Mouse (Mus musculus): ENCODE results near the gene Gm11939. TPM values are rescaled to one million over a fixed set of nuclear protein-coding genes. Genes with fewer than 3 reads are reported as not detected.
"Not testable (repeated sequence)": the region's sequence is repeated elsewhere in the genome, so short reads cannot be mapped to it uniquely, and the experiment has no call there.

Gm11939 gene
- not detected in 2 replicates for total RNA-seq (2014; rRNA removed; ENCODE audit: low replicate concordance)
- polyA plus RNA-seq (2015; fragmentation: Nextera tagmentation; extraction: Ambion mirVana) = not detected in 2 replicates

- WGBS = 82% methylated on average over 9 of the region's 9 CpGs
Measured at GRCm38 (mm10) chr11:99559366-99559765, at the start of gene Gm11939. Gm11939 (minus strand) TSS chr11:99559466.

GRCm38 (mm10) chr11:99603208-99603607 is 43.9 kb upstream of the Gm11939 start, which contains the start of gene Gm11938:
Gm11938 (minus strand) TSS chr11:99603308.
- not testable (repeated sequence) for H3K4me1 ChIP-seq (ENCODE audit: control insufficient read depth, insufficient read depth); H3K36me3 ChIP-seq (replicated peaks; ENCODE audit: control insufficient read depth, insufficient read depth, low read length); DNase-seq (ENCODE audit: low spot score); H3K9me3 ChIP-seq (replicated peaks; ENCODE audit: control insufficient read depth, low read length); H3K4me2 ChIP-seq (ENCODE audit: low read depth, low read length); H3K4me3 ChIP-seq (ENCODE audit: low read depth, low read length); H3K27ac ChIP-seq (ENCODE audit: low read depth); ATAC-seq (ENCODE audit: insufficient read depth, low read depth); H3K27me3 ChIP-seq (ENCODE audit: control insufficient read depth, insufficient read depth, low read length); H3K9ac ChIP-seq (replicated peaks; ENCODE audit: low read depth, low read length)
- 25% methylated on average over 1 of the region's 1 CpGs for WGBS

More at GRCm38 (mm10) chr11:99559366-99559765, at the start of gene Gm11939:
- Histone ChIP-seq H3K9ac (replicated peaks; ENCODE audit: low read depth, low read length) (no peak within 1 kb of the TSS), H3K27ac (ENCODE audit: low read depth) (no peak within 1 kb of the TSS), H3K4me1 (ENCODE audit: control insufficient read depth, insufficient read depth) (no peaks in the 10 kb centered on the region), H3K9me3 (replicated peaks; ENCODE audit: control insufficient read depth, low read length) (no peaks in the 10 kb centered on the region), H3K27me3 (ENCODE audit: control insufficient read depth, insufficient read depth, low read length) (no peaks in the 10 kb centered on the region), H3K4me3 (ENCODE audit: low read depth, low read length) (no peak within 1 kb of the TSS), H3K4me2 (ENCODE audit: low read depth, low read length) (no peak within 1 kb of the TSS), H3K36me3 (replicated peaks; ENCODE audit: control insufficient read depth, insufficient read depth, low read length) (no peaks in the 10 kb centered on the region)
- ATAC-seq (ENCODE audit: insufficient read depth, low read depth) = no peak
- no peak for DNase-seq (ENCODE audit: low spot score)
- TF ChIP-seq EP300 (IDR thresholded peaks at IDR 0.05; ENCODE audit: low read depth) (no peak), CTCF (IDR thresholded peaks at IDR 0.05; ENCODE audit: low read depth) (no peak)

- H3K27me3 ChIP-seq (ENCODE audit: control insufficient read depth, insufficient read depth, low read length); ATAC-seq (ENCODE audit: insufficient read depth, low read depth): not testable (repeated sequence)
- WGBS = 75% methylated on average over 6 of the region's 6 CpGs
Measured at GRCm38 (mm10) chr11:99597742-99598141, 38.5 kb upstream of the Gm11939 start, which contains the start of gene Krtap9-3. Krtap9-3 (minus strand) TSS chr11:99598105.

GRCm38 (mm10) chr11:99590981-99591380 is 31.7 kb upstream of the Gm11939 start, which contains the start of gene Krtap1-3:
Krtap1-3 (minus strand) TSS chr11:99591339.
- 75% methylated on average over 6 of the region's 6 CpGs for WGBS
- Histone ChIP-seq H3K9ac (replicated peaks; ENCODE audit: low read depth, low read length) (no peak within 1 kb of the TSS), H3K4me2 (ENCODE audit: low read depth, low read length) (no peak within 1 kb of the TSS), H3K36me3 (replicated peaks; ENCODE audit: control insufficient read depth, insufficient read depth, low read length) (no peaks in the 10 kb centered on the region), H3K9me3 (replicated peaks; ENCODE audit: control insufficient read depth, low read length) (no peaks in the 10 kb centered on the region), H3K4me3 (ENCODE audit: low read depth, low read length) (no peak within 1 kb of the TSS), H3K27ac (ENCODE audit: low read depth) (no peak within 1 kb of the TSS), H3K4me1 (ENCODE audit: control insufficient read depth, insufficient read depth) (no peaks in the 10 kb centered on the region), H3K27me3 (ENCODE audit: control insufficient read depth, insufficient read depth, low read length) (no peaks in the 10 kb centered on the region)
- no peak for TF ChIP-seq CTCF (IDR thresholded peaks at IDR 0.05; ENCODE audit: low read depth)
- TF ChIP-seq EP300 (IDR thresholded peaks at IDR 0.05; ENCODE audit: low read depth) = no peak
- DNase-seq (ENCODE audit: low spot score) (no peak), ATAC-seq (ENCODE audit: insufficient read depth, low read depth) (no peak)

More at GRCm38 (mm10) chr11:99597742-99598141, 38.5 kb upstream of the Gm11939 start, which contains the start of gene Krtap9-3:
- not testable (repeated sequence) for H3K9ac ChIP-seq (replicated peaks; ENCODE audit: low read depth, low read length); H3K4me2 ChIP-seq (ENCODE audit: low read depth, low read length); H3K9me3 ChIP-seq (replicated peaks; ENCODE audit: control insufficient read depth, low read length); H3K36me3 ChIP-seq (replicated peaks; ENCODE audit: control insufficient read depth, insufficient read depth, low read length); H3K27ac ChIP-seq (ENCODE audit: low read depth); H3K4me3 ChIP-seq (ENCODE audit: low read depth, low read length); DNase-seq (ENCODE audit: low spot score); H3K4me1 ChIP-seq (ENCODE audit: control insufficient read depth, insufficient read depth)

- Histone ChIP-seq H3K27me3 (ENCODE audit: control insufficient read depth, insufficient read depth, low read length) (no peaks in the 10 kb centered on the region), H3K4me3 (ENCODE audit: low read depth, low read length) (no peak overlapping the region), H3K4me1 (ENCODE audit: control insufficient read depth, insufficient read depth) (no peaks in the 10 kb centered on the region), H3K9ac (replicated peaks; ENCODE audit: low read depth, low read length) (no peak overlapping the region), H3K27ac (ENCODE audit: low read depth) (no peak overlapping the region), H3K36me3 (replicated peaks; ENCODE audit: control insufficient read depth, insufficient read depth, low read length) (no peaks in the 10 kb centered on the region), H3K4me2 (ENCODE audit: low read depth, low read length) (no peak overlapping the region), H3K9me3 (replicated peaks; ENCODE audit: control insufficient read depth, low read length) (no peaks in the 10 kb centered on the region)
- TF ChIP-seq EP300 (IDR thresholded peaks at IDR 0.05; ENCODE audit: low read depth) (no peak), CTCF (IDR thresholded peaks at IDR 0.05; ENCODE audit: low read depth) (no peak)
- no peak for ATAC-seq (ENCODE audit: insufficient read depth, low read depth)
- no peak for DNase-seq (ENCODE audit: low spot score)
- WGBS = 72% methylated on average over 7 of the region's 7 CpGs
Measured at GRCm38 (mm10) chr11:99585096-99585495, 25.8 kb upstream of the Gm11939 start.

GRCm38 (mm10) chr11:99583245-99583704 is 24.0 kb upstream of the Gm11939 start, which contains the start of gene Krtap1-4:
Krtap1-4 (minus strand) TSS chr11:99583654.
- no peaks in the 10 kb centered on the region for H3K9me3 ChIP-seq (replicated peaks; ENCODE audit: control insufficient read depth, low read length)
- ATAC-seq (ENCODE audit: insufficient read depth, low read depth) = no peak
- no peaks in the 10 kb centered on the region for H3K4me1 ChIP-seq (ENCODE audit: control insufficient read depth, insufficient read depth)
- TF ChIP-seq EP300 (IDR thresholded peaks at IDR 0.05; ENCODE audit: low read depth) (no peak), CTCF (IDR thresholded peaks at IDR 0.05; ENCODE audit: low read depth) (no peak)
- H3K9ac ChIP-seq (replicated peaks; ENCODE audit: low read depth, low read length) = no peak within 1 kb of the TSS
- H3K27ac ChIP-seq (ENCODE audit: low read depth) = no peak within 1 kb of the TSS
- H3K27me3 ChIP-seq (ENCODE audit: control insufficient read depth, insufficient read depth, low read length) = no peaks in the 10 kb centered on the region
- WGBS = 47% methylated on average over 4 of the region's 5 CpGs
- H3K36me3 ChIP-seq (replicated peaks; ENCODE audit: control insufficient read depth, insufficient read depth, low read length) = no peaks in the 10 kb centered on the region
- H3K4me2 ChIP-seq (ENCODE audit: low read depth, low read length) = no peak within 1 kb of the TSS
- H3K4me3 ChIP-seq (ENCODE audit: low read depth, low read length) = no peak within 1 kb of the TSS
- DNase-seq (ENCODE audit: low spot score) = no peak

All from heart, postnatal 0 days (tissue).